Mouse (Mus musculus) limb, embryonic 12.5 days (tissue): ENCODE measurements around the gene A530032D15Rik. TPM values are rescaled to one million over a fixed set of nuclear protein-coding genes. Genes with fewer than 3 reads are reported as not detected.
"Not testable (repeated sequence)": the region's sequence is repeated elsewhere in the genome, so short reads cannot be mapped to it uniquely, and the experiment has no call there.

Experiments used
- ATAC-seq: fragments of 200-750 bp; cut with Nextera tagmentation; 2 replicates; pipeline ENCODE4 v1.8.0; 2017; ENCODE audit warnings: low read depth, moderate TSS enrichment; ENCODE audit not compliant: insufficient number of reproducible peaks, insufficient read depth, low FRiP score, low TSS enrichment
- H3K27ac ChIP-seq: fragments of 300-500 bp; sonication (generic); 2 replicates; pipeline ENCODE4 v1.5.1; 2016; ENCODE audit warnings: mild to moderate bottlenecking, moderate library complexity
- H3K27me3 ChIP-seq: fragments of 300-500 bp; sonication (generic); 2 replicates; pipeline ENCODE4 v1.6.1; 2016; ENCODE audit warnings: mild to moderate bottlenecking, moderate library complexity
- H3K36me3 ChIP-seq: fragments of 300-500 bp; sonication (generic); 2 replicates; pipeline ENCODE4 v1.6.1; 2016; ENCODE audit warnings: mild to moderate bottlenecking, moderate library complexity
- H3K4me1 ChIP-seq: fragments of 300-500 bp; sonication (generic); replicated peaks from 2 replicates; pipeline ENCODE4 v1.6.1; 2016
- H3K4me2 ChIP-seq: fragments of 300-500 bp; sonication (generic); 2 replicates; pipeline ENCODE4 v1.6.1; 2016; ENCODE audit warnings: mild to moderate bottlenecking, moderate library complexity
- H3K4me3 ChIP-seq: fragments of 300-500 bp; sonication (generic); replicated peaks from 2 replicates; pipeline ENCODE4 v1.5.1; 2016; ENCODE audit warnings: mild to moderate bottlenecking
- H3K9ac ChIP-seq: fragments of 300-500 bp; sonication (generic); replicated peaks from 2 replicates; pipeline ENCODE4 v1.6.1; 2016; ENCODE audit warnings: mild to moderate bottlenecking, moderate library complexity
- H3K9me3 ChIP-seq: fragments of 300-500 bp; sonication (generic); 2 replicates; pipeline ENCODE4 v1.6.1; 2016; ENCODE audit warnings: mild to moderate bottlenecking, moderate library complexity
- WGBS: fragments of 180-500 bp; shearing (Covaris S2); methylation state at CpG from one replicate; pipeline ENCODE4 v1.1.7; 2016; 5-methylcytosine and 5-hydroxymethylcytosine counted together
- polyA plus RNA-seq: library from polyadenylated mRNA; unstranded; fragments of >200 nt; fragmentation: Nextera tagmentation; extraction: Ambion mirVana; gene quantifications from 2 replicates; pipeline ENCODE4 v1.2.1, GENCODE M21; 2016

Gene A530032D15Rik
- polyA plus RNA-seq, 1 experiment from 2014 or later = not detected

- H3K27ac ChIP-seq, H3K27me3 ChIP-seq, H3K36me3 ChIP-seq, H3K4me3 ChIP-seq, H3K4me2 ChIP-seq, ATAC-seq, H3K9ac ChIP-seq, H3K4me1 ChIP-seq, H3K9me3 ChIP-seq: not testable (repeated sequence)
- 70% methylated on average over 5 of the region's 6 CpGs for WGBS
Measured at GRCm38 (mm10) chr1:85106013-85106412, 3.6 kb downstream of the A530032D15Rik start.

- not testable (repeated sequence) for H3K9me3 ChIP-seq, H3K27me3 ChIP-seq, H3K4me2 ChIP-seq, H3K9ac ChIP-seq, H3K36me3 ChIP-seq, ATAC-seq, H3K4me3 ChIP-seq, H3K4me1 ChIP-seq, H3K27ac ChIP-seq
- WGBS = 74% methylated on average over 4 of the region's 4 CpGs
Measured at GRCm38 (mm10) chr1:85105336-85105735, 4.3 kb downstream of the A530032D15Rik start.

GRCm38 (mm10) chr1:85101754-85102153 lies 7.9 kb downstream of the A530032D15Rik start:
- ATAC-seq = not testable (repeated sequence)

GRCm38 (mm10) chr1:85099864-85100263 lies 9.8 kb downstream of the A530032D15Rik start, which contains the start of gene Gm10553:
Gene Gm10553 (plus strand): TSS chr1:85100164.
- not testable (repeated sequence) for H3K27me3 ChIP-seq, H3K4me2 ChIP-seq, H3K9me3 ChIP-seq, H3K27ac ChIP-seq, H3K9ac ChIP-seq, H3K36me3 ChIP-seq, H3K4me1 ChIP-seq, H3K4me3 ChIP-seq, ATAC-seq
- WGBS = 64% methylated on average over 1 of the region's 1 CpGs

More at GRCm38 (mm10) chr1:85101754-85102153, 7.9 kb downstream of the A530032D15Rik start:
- H3K4me3 ChIP-seq, H3K36me3 ChIP-seq, H3K27ac ChIP-seq, H3K27me3 ChIP-seq, H3K4me2 ChIP-seq, H3K4me1 ChIP-seq, H3K9ac ChIP-seq: not testable (repeated sequence)
- 81% methylated on average over 4 of the region's 4 CpGs for WGBS
- peaks cover 12% of the 10 kb centered on the region; the same call in 1 of the 2 replicates for H3K9me3 ChIP-seq

GRCm38 (mm10) chr1:85099081-85099480 lies 10.6 kb downstream of the A530032D15Rik start:
- H3K9me3 ChIP-seq, H3K27me3 ChIP-seq, H3K4me3 ChIP-seq, H3K27ac ChIP-seq, H3K4me2 ChIP-seq, H3K9ac ChIP-seq, H3K36me3 ChIP-seq, H3K4me1 ChIP-seq, ATAC-seq: not testable (repeated sequence)
- WGBS = 79% methylated on average over 6 of the region's 7 CpGs

GRCm38 (mm10) chr1:85093011-85093572 lies 16.6 kb downstream of the A530032D15Rik start:
- not testable (repeated sequence) for H3K4me1 ChIP-seq, H3K4me2 ChIP-seq, ATAC-seq, H3K4me3 ChIP-seq, H3K27me3 ChIP-seq, H3K36me3 ChIP-seq, H3K27ac ChIP-seq, H3K9ac ChIP-seq
- peaks cover 10% of the 10 kb centered on the region for H3K9me3 ChIP-seq
- WGBS = 82% methylated on average over 6 of the region's 7 CpGs

GRCm38 (mm10) chr1:85092169-85092568 lies 17.5 kb downstream of the A530032D15Rik start:
- H3K4me1 ChIP-seq, H3K4me3 ChIP-seq, H3K27me3 ChIP-seq, H3K9me3 ChIP-seq, H3K36me3 ChIP-seq, H3K4me2 ChIP-seq, H3K27ac ChIP-seq, ATAC-seq, H3K9ac ChIP-seq: not testable (repeated sequence)
- WGBS = 50% methylated on average over 1 of the region's 3 CpGs

GRCm38 (mm10) chr1:85086211-85086610 lies 23.4 kb downstream of the A530032D15Rik start:
- WGBS = 79% methylated on average over 1 of the region's 1 CpGs
- not testable (repeated sequence) for H3K4me3 ChIP-seq, H3K27me3 ChIP-seq, ATAC-seq, H3K4me1 ChIP-seq, H3K36me3 ChIP-seq, H3K27ac ChIP-seq, H3K9me3 ChIP-seq, H3K9ac ChIP-seq, H3K4me2 ChIP-seq

- ATAC-seq, H3K9me3 ChIP-seq, H3K36me3 ChIP-seq, H3K9ac ChIP-seq, H3K4me1 ChIP-seq, H3K27me3 ChIP-seq, H3K4me3 ChIP-seq, H3K4me2 ChIP-seq, H3K27ac ChIP-seq: not testable (repeated sequence)
- WGBS = 64% methylated on average over 3 of the region's 3 CpGs
Measured at GRCm38 (mm10) chr1:85084803-85085202, 24.9 kb downstream of the A530032D15Rik start.

- H3K27me3 ChIP-seq, ATAC-seq, H3K4me2 ChIP-seq, H3K4me1 ChIP-seq, H3K36me3 ChIP-seq, H3K9ac ChIP-seq, H3K27ac ChIP-seq, H3K9me3 ChIP-seq, H3K4me3 ChIP-seq: not testable (repeated sequence)
- WGBS = 67% methylated on average over 3 of the region's 3 CpGs
Measured at GRCm38 (mm10) chr1:85073099-85073498, 36.6 kb downstream of the A530032D15Rik start.

- H3K27me3 ChIP-seq, H3K27ac ChIP-seq, H3K4me2 ChIP-seq, H3K4me3 ChIP-seq, H3K36me3 ChIP-seq, H3K4me1 ChIP-seq, H3K9me3 ChIP-seq, ATAC-seq, H3K9ac ChIP-seq: not testable (repeated sequence)
- WGBS = 67% methylated on average over 3 of the region's 3 CpGs
Measured at GRCm38 (mm10) chr1:85071690-85072089, 38.0 kb downstream of the A530032D15Rik start.

GRCm38 (mm10) chr1:85035801-85036200 lies 73.9 kb downstream of the A530032D15Rik start:
- not testable (repeated sequence) for H3K9me3 ChIP-seq, ATAC-seq
- 73% methylated on average over 6 of the region's 6 CpGs for WGBS

More at GRCm38 (mm10) chr1:85035801-85036200, 73.9 kb downstream of the A530032D15Rik start:
- not testable (repeated sequence) for H3K36me3 ChIP-seq, H3K9ac ChIP-seq, H3K4me2 ChIP-seq, H3K4me3 ChIP-seq, H3K27ac ChIP-seq, H3K4me1 ChIP-seq, H3K27me3 ChIP-seq
